Mouse (Mus musculus) lung, postnatal 25 days (tissue): ENCODE results near the gene Large2.
A peak's percentile ranks its signal among the peaks of the same experiment; 100 is the strongest.
"Not testable (repeated sequence)": the region's sequence is repeated elsewhere in the genome, so short reads cannot be mapped to it uniquely, and the experiment has no call there.

ENCODE experiments used
- DNase-seq: peaks from one replicate; pipeline ENCODE4 v3.0.0; 2022; ENCODE audit warnings: low spot score

Gene Large2

GRCm38 (mm10) chr2:92374514-92374913 lies at the start of gene Large2, which contains the start of gene Pex16:
TSS of gene Large2 (minus strand) at chr2:92374869.
TSS of gene Pex16 (plus strand) at chr2:92374676.
- DNase-seq, result peak; percentile 51

GRCm38 (mm10) chr2:92423702-92424461 lies 49.2 kb upstream of the Large2 start:
- peak; percentile 98 for DNase-seq

DNA sequence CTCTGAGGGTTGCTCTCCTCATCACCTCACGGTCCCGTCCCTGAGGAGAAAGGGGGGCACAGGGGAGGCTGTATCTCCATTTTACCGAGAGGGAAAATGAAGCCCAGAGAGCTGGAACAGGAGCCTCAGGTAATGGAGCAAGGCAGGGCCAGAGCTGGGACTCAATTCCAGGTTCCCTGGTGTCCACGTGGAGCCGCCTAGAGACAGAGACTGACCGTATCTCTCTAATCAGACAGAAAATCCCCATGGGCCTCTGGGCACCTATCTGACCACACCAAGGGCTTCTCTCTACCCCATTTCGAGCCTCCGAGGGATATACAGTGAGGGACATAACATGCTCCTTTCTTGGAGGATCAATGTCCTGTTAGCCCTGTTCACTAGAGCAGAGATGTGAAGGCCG lies 48.5 kb upstream of the Large2 start:
- no peak for DNase-seq

- DNase-seq, result no peak
Observed at GRCm38 (mm10) chr2:92422388-92423135, 47.9 kb upstream of the Large2 start.

DNA sequence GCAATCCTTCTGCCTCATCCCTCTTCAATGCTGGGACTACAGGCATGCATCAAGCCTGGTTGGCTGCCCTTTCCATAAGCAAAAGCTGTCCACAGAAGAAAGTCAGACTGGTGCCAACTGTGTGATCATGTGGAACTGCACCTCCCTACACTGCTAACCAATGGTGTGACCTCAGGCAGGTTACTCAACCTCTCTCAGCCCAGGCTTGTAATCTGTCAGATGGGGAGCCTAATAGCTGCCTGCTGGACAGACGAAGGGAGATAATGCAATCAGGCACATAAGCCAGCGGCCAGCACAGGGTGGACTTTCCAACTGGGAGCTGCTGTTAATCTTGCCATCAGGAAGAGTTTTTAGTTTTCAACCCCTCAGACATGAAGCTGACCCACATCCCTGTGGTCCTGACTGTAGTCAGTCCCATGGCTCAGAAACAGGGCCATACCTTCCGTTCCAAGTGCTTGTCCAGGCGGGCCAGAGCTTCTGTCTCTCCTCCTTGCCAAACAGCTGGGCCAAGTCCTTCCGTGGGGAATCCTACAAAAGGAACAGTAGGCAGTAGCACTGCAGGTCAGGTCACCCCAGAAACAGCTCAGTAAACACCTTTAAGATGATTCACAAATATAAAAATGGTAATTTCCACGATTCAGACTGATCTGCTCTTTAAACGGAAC lies 47.2 kb upstream of the Large2 start:
- DNase-seq, result no peak

GRCm38 (mm10) chr2:92411705-92412104 lies 37.0 kb upstream of the Large2 start:
- no peak for DNase-seq

- no peak for DNase-seq
Observed at GRCm38 (mm10) chr2:92408309-92409045, 33.8 kb upstream of the Large2 start.

GRCm38 (mm10) chr2:92405687-92406086 lies 31.0 kb upstream of the Large2 start:
- no peak for DNase-seq

DNA sequence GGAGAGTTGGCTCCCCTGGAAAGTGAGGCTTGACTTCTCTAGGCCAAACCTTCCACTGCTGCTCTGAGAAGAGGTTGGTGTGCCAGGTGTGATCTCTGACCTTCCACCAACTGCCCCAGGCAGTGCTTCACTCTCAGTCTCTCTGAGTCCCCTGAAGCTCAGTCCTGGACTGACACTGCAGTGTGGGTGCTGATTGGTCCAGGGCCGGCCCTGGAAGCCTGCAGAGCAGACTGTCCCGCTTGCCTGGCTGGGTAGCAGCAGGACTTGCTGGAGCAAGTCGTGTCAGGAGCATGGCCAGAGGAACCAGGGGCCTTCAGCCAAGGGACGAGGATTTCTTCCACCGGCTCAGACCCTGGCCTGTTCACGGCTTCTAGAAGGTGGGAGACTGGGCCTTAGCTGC lies 30.1 kb upstream of the Large2 start:
- DNase-seq, result no peak

DNA sequence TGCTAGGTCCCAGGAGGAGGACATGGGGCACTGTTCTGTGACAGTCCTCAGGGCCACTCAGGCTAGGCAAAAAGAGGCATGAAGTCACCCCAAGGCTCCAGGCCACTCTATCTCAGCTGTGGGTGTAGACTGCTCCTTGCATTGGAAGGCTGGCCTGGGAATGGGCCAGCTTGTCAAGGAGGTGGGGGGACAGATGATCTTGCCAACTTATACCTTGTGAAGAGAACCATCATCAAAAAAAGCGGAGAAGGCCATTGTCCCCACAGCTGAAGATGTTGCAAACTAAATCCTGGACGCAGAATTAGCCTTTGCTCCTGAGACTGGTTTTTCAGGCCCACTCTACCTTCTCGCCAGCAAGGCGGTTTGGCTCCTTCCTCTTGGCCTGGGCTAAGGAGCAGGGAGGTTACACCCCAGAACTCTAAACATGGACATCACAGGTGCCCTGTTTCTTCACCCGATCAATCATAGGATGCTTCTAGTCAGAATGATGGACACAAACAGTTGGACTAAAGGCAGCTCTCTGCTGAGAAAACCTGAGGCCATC lies 29.2 kb upstream of the Large2 start:
- no peak for DNase-seq

DNA sequence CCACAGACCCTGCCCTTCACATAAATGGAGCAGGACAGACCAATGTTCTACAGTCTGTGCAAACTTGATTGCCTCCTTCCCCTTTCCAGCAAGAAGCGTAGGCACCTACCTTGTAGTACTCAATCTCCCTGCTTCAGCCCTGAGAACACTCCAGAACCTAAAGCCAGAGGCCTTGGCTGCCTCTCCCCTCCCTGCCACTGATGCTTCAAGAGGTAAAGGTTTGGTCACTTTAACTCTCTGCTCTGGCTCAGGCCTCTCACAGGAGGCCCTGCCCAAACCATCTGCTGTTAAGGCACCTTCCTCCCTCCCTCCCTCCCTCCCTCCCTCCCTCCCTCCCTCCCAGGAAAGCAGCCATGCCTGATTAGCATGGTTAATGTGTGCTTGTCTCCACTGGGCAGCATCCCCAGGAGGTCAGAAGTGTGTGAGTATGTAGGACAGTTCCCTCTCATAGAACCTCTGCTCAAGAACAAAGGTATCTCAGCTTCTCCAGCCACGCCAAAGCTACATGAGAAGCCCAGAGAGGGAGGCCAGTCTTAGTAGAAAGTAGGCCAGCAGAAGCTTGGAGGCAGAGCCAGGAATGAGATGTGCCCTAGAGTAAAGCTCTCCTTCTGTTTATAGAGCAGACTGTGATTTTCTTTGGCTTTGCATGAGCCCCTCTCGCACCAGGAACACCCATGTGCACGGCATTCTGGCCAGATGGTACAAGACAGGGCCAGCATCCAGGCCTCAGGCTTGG lies 28.1 kb upstream of the Large2 start:
- DNase-seq, result no peak

DNA sequence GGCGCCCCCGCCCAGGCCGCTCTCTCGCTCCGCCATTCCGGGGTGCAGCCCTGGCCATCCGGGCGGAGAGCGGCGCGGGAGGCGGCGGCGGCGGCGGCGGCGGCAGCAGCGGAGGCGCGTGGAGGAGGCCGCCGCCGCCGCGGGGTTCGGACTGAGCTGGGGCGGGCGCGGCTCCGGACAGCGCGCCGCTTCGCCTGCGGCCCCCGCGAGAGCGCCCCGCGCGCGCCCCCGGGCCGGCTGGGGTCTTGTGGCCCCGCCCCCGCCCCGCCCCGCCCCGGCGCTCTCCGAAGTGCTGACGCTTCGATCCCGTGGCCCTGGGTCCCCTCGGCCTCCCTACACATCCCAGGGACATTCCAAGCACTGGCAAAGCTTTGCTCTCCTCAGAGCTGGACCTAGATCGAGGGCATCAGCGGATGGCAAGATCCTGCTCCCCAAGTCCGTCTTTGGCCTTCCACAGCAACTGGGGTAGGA lies 26.5 kb upstream of the Large2 start, which contains the start of gene Mapk8ip1:
Gene Mapk8ip1, minus strand, starts transcription at position 173 of the 471 bp plus-strand sequence.
- no peak for DNase-seq

- no peak for DNase-seq
Observed at GRCm38 (mm10) chr2:92400682-92401081, 26.0 kb upstream of the Large2 start.

GRCm38 (mm10) chr2:92399877-92400276 lies 25.2 kb upstream of the Large2 start:
- DNase-seq, result not testable (repeated sequence)

DNA sequence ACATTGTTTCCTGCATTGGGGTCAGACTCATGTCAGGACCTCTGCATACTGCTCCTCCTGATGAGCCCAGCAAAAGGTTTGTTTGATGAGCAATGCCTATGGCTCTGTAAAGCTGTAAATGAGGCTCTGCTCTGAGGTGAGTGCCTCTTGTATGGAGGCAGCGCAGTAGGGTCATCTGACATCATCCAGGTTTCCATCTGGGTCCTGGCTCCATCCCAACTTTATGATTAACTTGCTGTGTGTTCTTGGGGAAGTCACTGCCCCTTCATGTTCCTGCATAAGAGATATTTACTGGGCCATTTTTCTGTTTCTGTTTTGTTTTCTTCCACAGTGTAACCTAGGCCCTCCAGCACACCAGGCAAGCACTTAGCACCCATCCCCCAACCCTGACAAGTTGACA lies 22.8 kb upstream of the Large2 start:
- DNase-seq, result no peak

GRCm38 (mm10) chr2:92395535-92395934 lies 20.9 kb upstream of the Large2 start:
- no peak for DNase-seq

- no peak for DNase-seq
Observed at GRCm38 (mm10) chr2:92392318-92393264, 17.9 kb upstream of the Large2 start.

GRCm38 (mm10) chr2:92391703-92392317 lies 17.1 kb upstream of the Large2 start:
- DNase-seq, result no peak

DNA sequence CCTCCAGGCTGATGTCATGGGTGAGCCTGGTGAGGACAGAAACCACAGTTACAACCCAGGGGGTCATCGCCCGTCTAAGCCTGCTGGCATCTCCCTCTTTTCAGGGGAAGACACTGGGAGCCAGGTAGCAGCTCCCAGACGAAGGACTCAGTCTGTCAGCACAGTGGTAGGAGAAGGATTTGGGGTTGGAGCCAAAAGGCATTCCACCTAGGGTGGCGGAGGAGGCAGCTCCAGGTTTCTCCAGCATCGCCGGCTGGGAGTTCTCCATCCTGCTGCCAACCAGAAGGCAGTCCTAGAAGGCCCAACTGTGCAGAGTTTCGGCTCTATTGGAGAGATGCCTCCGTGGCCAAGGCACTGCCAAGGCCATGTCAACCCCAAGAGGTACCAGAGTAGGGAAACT lies 16.4 kb upstream of the Large2 start:
- DNase-seq, result no peak
